Mouse (Mus musculus): ENCODE measurements around the gene Atpaf2.
A peak's percentile ranks its signal among the peaks of the same experiment; 100 is the strongest.
"Not testable (repeated sequence)": the region's sequence is repeated elsewhere in the genome, so short reads cannot be mapped to it uniquely, and the experiment has no call there.

The Atpaf2 gene

GRCm38 (mm10) chr11:60417717-60418472, at the start of gene Atpaf2:
Gene Atpaf2 (minus strand): TSS chr11:60418457.
- no peak for DNase-seq

- peak; percentile 63 to 67 for DNase-seq
Observed at GRCm38 (mm10) chr11:60465943-60466380, 47.7 kb upstream of the Atpaf2 start.

GRCm38 (mm10) chr11:60457973-60458372, 39.7 kb upstream of the Atpaf2 start:
- DNase-seq: no peak

GRCm38 (mm10) chr11:60454745-60455087, 36.5 kb upstream of the Atpaf2 start:
- no peak for DNase-seq

- DNase-seq: peak; percentile 93 to 94
Observed at GRCm38 (mm10) chr11:60454080-60454744, 36.0 kb upstream of the Atpaf2 start, which contains the start of gene Drg2. Gene Drg2 (plus strand): TSS chr11:60454591.

- no peak for DNase-seq
Observed at GRCm38 (mm10) chr11:60444007-60444406, 25.8 kb upstream of the Atpaf2 start.

- no peak for DNase-seq
Observed at GRCm38 (mm10) chr11:60442896-60443295, 24.6 kb upstream of the Atpaf2 start.

- no peak for DNase-seq
Observed at GRCm38 (mm10) chr11:60440176-60440575, 21.9 kb upstream of the Atpaf2 start.

GRCm38 (mm10) chr11:60439621-60440020, 21.4 kb upstream of the Atpaf2 start:
- DNase-seq: not testable (repeated sequence)

GRCm38 (mm10) chr11:60436618-60437017, 18.4 kb upstream of the Atpaf2 start:
- DNase-seq: no peak

GRCm38 (mm10) chr11:60435133-60435532, 16.9 kb upstream of the Atpaf2 start:
- no peak for DNase-seq

GRCm38 (mm10) chr11:60433501-60433900, 15.2 kb upstream of the Atpaf2 start:
- no peak for DNase-seq

GRCm38 (mm10) chr11:60427628-60428027, 9.4 kb upstream of the Atpaf2 start:
- no peak for DNase-seq

- no peak for DNase-seq
Observed at GRCm38 (mm10) chr11:60426417-60426816, 8.2 kb upstream of the Atpaf2 start.

- DNase-seq: no peak
Observed at GRCm38 (mm10) chr11:60423006-60423405, 4.7 kb upstream of the Atpaf2 start.

GRCm38 (mm10) chr11:60422046-60422668, 3.9 kb upstream of the Atpaf2 start:
- DNase-seq: peak; percentile 21 to 29

GRCm38 (mm10) chr11:60418473-60418803, 181 bp upstream of the Atpaf2 start:
- DNase-seq: peak in 1 of 2 experiments; percentile 9

- peak; percentile 99 for DNase-seq
Observed at GRCm38 (mm10) chr11:60416963-60417716, 1.1 kb downstream of the Atpaf2 start, which contains the start of gene Gid4. Gene Gid4 (plus strand): TSS chr11:60417145.

- DNase-seq: no peak
Observed at GRCm38 (mm10) chr11:60416590-60416962, 1.7 kb downstream of the Atpaf2 start.

GRCm38 (mm10) chr11:60412921-60413320, 5.3 kb downstream of the Atpaf2 start:
- no peak for DNase-seq

GRCm38 (mm10) chr11:60412173-60412572, 6.1 kb downstream of the Atpaf2 start:
- DNase-seq: peak; percentile 81 to 84

GRCm38 (mm10) chr11:60406606-60407005, 11.7 kb downstream of the Atpaf2 start:
- DNase-seq: no peak

- no peak for DNase-seq
Observed at GRCm38 (mm10) chr11:60397172-60397571, 21.1 kb downstream of the Atpaf2 start.

All from B cell, adult 2 months (primary cell).